Mouse (Mus musculus) hindbrain, embryonic 10.5 days (tissue): Measurements from ENCODE around the gene Rbks. TPM values are rescaled to one million over a fixed set of nuclear protein-coding genes. Genes with fewer than 3 reads are reported as not detected.

ENCODE experiments used
- DNase-seq: peaks from one replicate; pipeline ENCODE4 v3.0.0-alpha.2; 2017; ENCODE audit warnings: low spot score
- H3K27ac ChIP-seq: fragments of 300-500 bp; sonication (generic); 2 replicates; pipeline ENCODE4 v1.5.1; 2016; ENCODE audit warnings: mild to moderate bottlenecking, moderate library complexity
- H3K27me3 ChIP-seq: fragments of 300-500 bp; sonication (generic); 2 replicates; pipeline ENCODE4 v1.6.1; 2016; ENCODE audit warnings: mild to moderate bottlenecking; ENCODE audit not compliant: poor library complexity, insufficient read depth, severe bottlenecking
- H3K36me3 ChIP-seq: fragments of 300-500 bp; sonication (generic); 2 replicates; pipeline ENCODE4 v1.6.1; 2016; ENCODE audit warnings: mild to moderate bottlenecking, moderate library complexity
- H3K4me1 ChIP-seq: fragments of 300-500 bp; sonication (generic); replicated peaks from 2 replicates; pipeline ENCODE4 v1.6.1; 2016; ENCODE audit warnings: mild to moderate bottlenecking
- H3K4me3 ChIP-seq: fragments of 300-500 bp; sonication (generic); 2 replicates; pipeline ENCODE4 v1.5.1; 2016; ENCODE audit warnings: mild to moderate bottlenecking, moderate library complexity
- H3K9me3 ChIP-seq: fragments of 300-500 bp; sonication (generic); 2 replicates; pipeline ENCODE4 v1.6.1; 2016; ENCODE audit warnings: mild to moderate bottlenecking, moderate library complexity
- WGBS: fragments of 180-500 bp; shearing (Covaris S2); methylation state at CpG from one replicate; pipeline ENCODE4 v1.1.7; 2016; 5-methylcytosine and 5-hydroxymethylcytosine counted together
- polyA plus RNA-seq: library from polyadenylated mRNA; unstranded; fragments of >200 nt; fragmentation: Nextera tagmentation; extraction: Ambion mirVana; gene quantifications from 2 replicates; pipeline ENCODE4 v1.2.1, GENCODE M21; 2016

The Rbks gene
- polyA plus RNA-seq, 1 experiment from 2014 or later = 4.3 TPM

- H3K4me3 ChIP-seq = no peak overlapping the region
- no peak overlapping the region for H3K27ac ChIP-seq
- no peaks in the 10 kb centered on the region for H3K27me3 ChIP-seq
- H3K9me3 ChIP-seq = no peaks in the 10 kb centered on the region
- H3K4me1 ChIP-seq = no peaks in the 10 kb centered on the region
- 0 out of 2 replicates have a peak, but pooled peaks cover 21% of the 10 kb centered on the region for H3K36me3 ChIP-seq
- WGBS = 91% methylated on average over 5 of the region's 5 CpGs
- DNase-seq = no peak
These were observed 7.5 kb upstream of the Rbks start for GRCm38 (mm10) chr5:31704971-31705370.

- Histone ChIP-seq H3K27ac (no peak overlapping the region), H3K9me3 (no peaks in the 10 kb centered on the region), H3K36me3 (0 out of 2 replicates have a peak, but pooled peaks cover 12% of the 10 kb centered on the region)
These were observed 2.0 kb upstream of the Rbks start for GRCm38 (mm10) chr5:31699397-31699796.

GRCm38 (mm10) chr5:31698931-31699330 is 1.5 kb upstream of the Rbks start:
- WGBS = 68% methylated on average over 4 of the region's 4 CpGs
- 0 out of 2 replicates have a peak, but pooled peaks cover 10% of the 10 kb centered on the region for H3K36me3 ChIP-seq

More at GRCm38 (mm10) chr5:31699397-31699796, 2.0 kb upstream of the Rbks start:
- H3K4me1 ChIP-seq = peaks cover 8% of the 10 kb centered on the region
- no peak for DNase-seq
- no peaks in the 10 kb centered on the region for H3K27me3 ChIP-seq
- H3K4me3 ChIP-seq = no peak overlapping the region

GRCm38 (mm10) chr5:31698297-31698726 is 885 bp upstream of the Rbks start:
- 0 out of 2 replicates have a peak, but pooled peaks cover 5% of the 10 kb centered on the region for H3K36me3 ChIP-seq
- peak overlapping the region; percentile 82 for H3K4me3 ChIP-seq
- peak overlapping the region; percentile 94 for H3K27ac ChIP-seq
- DNase-seq = peak; percentile 73
- H3K4me1 ChIP-seq = peaks cover 8% of the 10 kb centered on the region
- no peaks in the 10 kb centered on the region for H3K9me3 ChIP-seq
- 7% methylated on average over 16 of the region's 16 CpGs for WGBS
- H3K27me3 ChIP-seq = no peaks in the 10 kb centered on the region

More at GRCm38 (mm10) chr5:31698931-31699330, 1.5 kb upstream of the Rbks start:
- DNase-seq = no peak
- Histone ChIP-seq H3K4me3 (no peak overlapping the region), H3K4me1 (peaks cover 8% of the 10 kb centered on the region), H3K9me3 (no peaks in the 10 kb centered on the region), H3K27ac (no peak overlapping the region), H3K27me3 (no peaks in the 10 kb centered on the region)

GRCm38 (mm10) chr5:31697644-31698296 is 343 bp upstream of the Rbks start, which contains the start of gene Babam2:
Gene Babam2 (plus strand): TSS chr5:31697684.
- H3K27me3 ChIP-seq = no peaks in the 10 kb centered on the region
- 0 out of 2 replicates have a peak, but pooled peaks cover 3% of the 10 kb centered on the region for H3K36me3 ChIP-seq
- peak; percentile 93 for DNase-seq
- peaks cover 8% of the 10 kb centered on the region for H3K4me1 ChIP-seq
- peak within 1 kb of the TSS; percentile 82 for H3K4me3 ChIP-seq
- peak within 1 kb of the TSS; percentile 94 for H3K27ac ChIP-seq
- H3K9me3 ChIP-seq = no peaks in the 10 kb centered on the region
- under 1% methylated on average over 71 of the region's 71 CpGs for WGBS

- Histone ChIP-seq H3K9me3 (no peaks in the 10 kb centered on the region), H3K27me3 (no peaks in the 10 kb centered on the region), H3K4me1 (peaks cover 8% of the 10 kb centered on the region), H3K27ac (no peak overlapping the region), H3K36me3 (no peaks in the 10 kb centered on the region), H3K4me3 (no peak overlapping the region)
- DNase-seq = no peak
These were observed 4.2 kb downstream of the Rbks start for GRCm38 (mm10) chr5:31693191-31693590.

- H3K27me3 ChIP-seq = no peaks in the 10 kb centered on the region
- no peak overlapping the region for H3K27ac ChIP-seq
- H3K4me3 ChIP-seq = no peak overlapping the region
- WGBS = 91% methylated on average over 3 of the region's 3 CpGs
- no peaks in the 10 kb centered on the region for H3K9me3 ChIP-seq
- DNase-seq = no peak
- H3K4me1 ChIP-seq = no peaks in the 10 kb centered on the region
- no peaks in the 10 kb centered on the region for H3K36me3 ChIP-seq
These were observed 9.5 kb downstream of the Rbks start for GRCm38 (mm10) chr5:31687972-31688371.

- H3K36me3 ChIP-seq = no peaks in the 10 kb centered on the region
- 63% methylated on average over 2 of the region's 2 CpGs for WGBS
- H3K9me3 ChIP-seq = no peaks in the 10 kb centered on the region
- DNase-seq = no peak
- H3K4me1 ChIP-seq = no peaks in the 10 kb centered on the region
- no peaks in the 10 kb centered on the region for H3K27me3 ChIP-seq
- H3K27ac ChIP-seq = no peak overlapping the region
- H3K4me3 ChIP-seq = no peak overlapping the region
These were observed 11.4 kb downstream of the Rbks start for GRCm38 (mm10) chr5:31686040-31686439.

- WGBS = 93% methylated on average over 1 of the region's 1 CpGs
- DNase-seq = no peak
These were observed 15.1 kb downstream of the Rbks start for GRCm38 (mm10) chr5:31682305-31682704.

GRCm38 (mm10) chr5:31680183-31680582 is 17.2 kb downstream of the Rbks start:
- H3K4me3 ChIP-seq = no peak overlapping the region
- H3K4me1 ChIP-seq = no peaks in the 10 kb centered on the region
- no peaks in the 10 kb centered on the region for H3K27me3 ChIP-seq
- 90% methylated on average over 4 of the region's 4 CpGs for WGBS
- H3K9me3 ChIP-seq = no peaks in the 10 kb centered on the region
- no peak overlapping the region for H3K27ac ChIP-seq
- no peaks in the 10 kb centered on the region for H3K36me3 ChIP-seq
- DNase-seq = no peak

More at GRCm38 (mm10) chr5:31682305-31682704, 15.1 kb downstream of the Rbks start:
- Histone ChIP-seq H3K4me3 (no peak overlapping the region), H3K36me3 (no peaks in the 10 kb centered on the region), H3K27me3 (no peaks in the 10 kb centered on the region), H3K9me3 (no peaks in the 10 kb centered on the region), H3K4me1 (no peaks in the 10 kb centered on the region), H3K27ac (no peak overlapping the region)

GRCm38 (mm10) chr5:31678000-31678399 is 19.4 kb downstream of the Rbks start:
- no peak for DNase-seq
- WGBS = 77% methylated on average over 1 of the region's 1 CpGs
- H3K27me3 ChIP-seq = no peaks in the 10 kb centered on the region

GRCm38 (mm10) chr5:31673431-31673830 is 24.0 kb downstream of the Rbks start:
- no peak for DNase-seq
- no peaks in the 10 kb centered on the region for H3K9me3 ChIP-seq
- no peaks in the 10 kb centered on the region for H3K36me3 ChIP-seq
- no peaks in the 10 kb centered on the region for H3K27me3 ChIP-seq
- 76% methylated on average over 2 of the region's 2 CpGs for WGBS
- no peak overlapping the region for H3K4me3 ChIP-seq
- peaks cover 1% of the 10 kb centered on the region; the same call in 1 of the 2 replicates for H3K4me1 ChIP-seq
- H3K27ac ChIP-seq = no peak overlapping the region

More at GRCm38 (mm10) chr5:31678000-31678399, 19.4 kb downstream of the Rbks start:
- Histone ChIP-seq H3K27ac (no peak overlapping the region), H3K36me3 (no peaks in the 10 kb centered on the region), H3K4me1 (no peaks in the 10 kb centered on the region), H3K4me3 (no peak overlapping the region), H3K9me3 (no peaks in the 10 kb centered on the region)

- Histone ChIP-seq H3K9me3 (no peaks in the 10 kb centered on the region), H3K36me3 (no peaks in the 10 kb centered on the region), H3K27ac (no peak overlapping the region), H3K4me3 (no peak overlapping the region), H3K4me1 (peaks cover 3% of the 10 kb centered on the region; the same call in 1 of the 2 replicates), H3K27me3 (no peaks in the 10 kb centered on the region)
- no peak for DNase-seq
- WGBS = 71% methylated on average over 2 of the region's 2 CpGs
These were observed 26.3 kb downstream of the Rbks start for GRCm38 (mm10) chr5:31671137-31671536.
